Mouse (Mus musculus): Measurements from ENCODE around the gene H1fx. TPM values are rescaled to one million over a fixed set of nuclear protein-coding genes. Genes with fewer than 3 reads are reported as not detected.
A peak's percentile ranks its signal among the peaks of the same experiment; 100 is the strongest.

The H1fx gene
- 2.3 and 3.2 TPM in 2 replicates for polyA plus RNA-seq (2012; rRNA removed)

GRCm38 (mm10) chr6:87981547-87982256, at the start of gene H1fx:
Gene H1fx (minus strand): TSS chr6:87981637.
- TF ChIP-seq CTCF (conservative IDR thresholded peaks at IDR 0.05; ENCODE audit: insufficient read depth, insufficient read length, low read depth, low read length): no peak
- no peak for TF ChIP-seq POLR2A (IDR thresholded peaks at IDR 0.05; ENCODE audit: low read depth, low read length)
- H3K4me1 ChIP-seq (ENCODE audit: control insufficient read depth, insufficient read depth, low read length): no peaks in the 10 kb centered on the region
- H3K27ac ChIP-seq (ENCODE audit: insufficient read depth, low read depth, low read length): no peak within 1 kb of the TSS
- H3K36me3 ChIP-seq (ENCODE audit: control insufficient read depth, insufficient read depth, low read length): no peaks in the 10 kb centered on the region
- no peaks in the 10 kb centered on the region for H3K27me3 ChIP-seq (replicated peaks; ENCODE audit: control insufficient read depth, insufficient read depth, low read length)
- WGBS: 2% methylated on average over 54 of the region's 55 CpGs
- peak; percentile 45 for DNase-seq
- H3K4me3 ChIP-seq (ENCODE audit: insufficient read depth, low read depth, low read length): peak within 1 kb of the TSS; percentile 79

GRCm38 (mm10) chr6:88030432-88030831, 49.0 kb upstream of the H1fx start:
- no peak for TF ChIP-seq POLR2A (IDR thresholded peaks at IDR 0.05; ENCODE audit: low read depth, low read length)
- TF ChIP-seq CTCF (conservative IDR thresholded peaks at IDR 0.05; ENCODE audit: insufficient read depth, insufficient read length, low read depth, low read length): no peak
- WGBS: 71% methylated on average over 2 of the region's 2 CpGs
- Histone ChIP-seq H3K27me3 (replicated peaks; ENCODE audit: control insufficient read depth, insufficient read depth, low read length) (no peaks in the 10 kb centered on the region), H3K27ac (ENCODE audit: insufficient read depth, low read depth, low read length) (no peak overlapping the region), H3K4me1 (ENCODE audit: control insufficient read depth, insufficient read depth, low read length) (peaks cover 25% of the 10 kb centered on the region; the same call in 1 of the 2 replicates), H3K36me3 (ENCODE audit: control insufficient read depth, insufficient read depth, low read length) (no peaks in the 10 kb centered on the region; the same call in 1 of the 2 replicates), H3K4me3 (ENCODE audit: insufficient read depth, low read depth, low read length) (no peak overlapping the region)
- no peak for DNase-seq

GRCm38 (mm10) chr6:88027390-88027789, 46.0 kb upstream of the H1fx start:
- Histone ChIP-seq H3K4me3 (ENCODE audit: insufficient read depth, low read depth, low read length) (no peak overlapping the region), H3K27me3 (replicated peaks; ENCODE audit: control insufficient read depth, insufficient read depth, low read length) (no peaks in the 10 kb centered on the region), H3K27ac (ENCODE audit: insufficient read depth, low read depth, low read length) (no peak overlapping the region), H3K36me3 (ENCODE audit: control insufficient read depth, insufficient read depth, low read length) (no peaks in the 10 kb centered on the region; the same call in 1 of the 2 replicates), H3K4me1 (ENCODE audit: control insufficient read depth, insufficient read depth, low read length) (peaks cover 24% of the 10 kb centered on the region)
- WGBS: 48% methylated on average over 5 of the region's 5 CpGs
- no peak for TF ChIP-seq POLR2A (IDR thresholded peaks at IDR 0.05; ENCODE audit: low read depth, low read length)
- no peak for TF ChIP-seq CTCF (conservative IDR thresholded peaks at IDR 0.05; ENCODE audit: insufficient read depth, insufficient read length, low read depth, low read length)
- peak; percentile 32 for DNase-seq

- no peak for DNase-seq
- peaks cover 29% of the 10 kb centered on the region for H3K4me1 ChIP-seq (ENCODE audit: control insufficient read depth, insufficient read depth, low read length)
- no peaks in the 10 kb centered on the region for H3K36me3 ChIP-seq (ENCODE audit: control insufficient read depth, insufficient read depth, low read length)
- H3K27me3 ChIP-seq (replicated peaks; ENCODE audit: control insufficient read depth, insufficient read depth, low read length): no peaks in the 10 kb centered on the region
- 90% methylated on average over 10 of the region's 10 CpGs for WGBS
- H3K4me3 ChIP-seq (ENCODE audit: insufficient read depth, low read depth, low read length): no peak overlapping the region
- TF ChIP-seq CTCF (conservative IDR thresholded peaks at IDR 0.05; ENCODE audit: insufficient read depth, insufficient read length, low read depth, low read length) (no peak), POLR2A (IDR thresholded peaks at IDR 0.05; ENCODE audit: low read depth, low read length) (no peak)
- no peak overlapping the region for H3K27ac ChIP-seq (ENCODE audit: insufficient read depth, low read depth, low read length)
These were observed 42.0 kb upstream of the H1fx start for GRCm38 (mm10) chr6:88023316-88023890.

- H3K27me3 ChIP-seq (replicated peaks; ENCODE audit: control insufficient read depth, insufficient read depth, low read length): no peaks in the 10 kb centered on the region
- TF ChIP-seq CTCF (conservative IDR thresholded peaks at IDR 0.05; ENCODE audit: insufficient read depth, insufficient read length, low read depth, low read length) (no peak), POLR2A (IDR thresholded peaks at IDR 0.05; ENCODE audit: low read depth, low read length) (no peak)
- peaks cover 26% of the 10 kb centered on the region for H3K4me1 ChIP-seq (ENCODE audit: control insufficient read depth, insufficient read depth, low read length)
- WGBS: 46% methylated on average over 2 of the region's 2 CpGs
- no peak overlapping the region for H3K27ac ChIP-seq (ENCODE audit: insufficient read depth, low read depth, low read length)
- no peak for DNase-seq
- no peaks in the 10 kb centered on the region; the same call in 1 of the 2 replicates for H3K36me3 ChIP-seq (ENCODE audit: control insufficient read depth, insufficient read depth, low read length)
- no peak overlapping the region for H3K4me3 ChIP-seq (ENCODE audit: insufficient read depth, low read depth, low read length)
These were observed 37.7 kb upstream of the H1fx start for GRCm38 (mm10) chr6:88019154-88019553.

GRCm38 (mm10) chr6:88017821-88018220, 36.4 kb upstream of the H1fx start:
- DNase-seq: no peak
- Histone ChIP-seq H3K4me1 (ENCODE audit: control insufficient read depth, insufficient read depth, low read length) (peaks cover 26% of the 10 kb centered on the region), H3K27me3 (replicated peaks; ENCODE audit: control insufficient read depth, insufficient read depth, low read length) (no peaks in the 10 kb centered on the region), H3K27ac (ENCODE audit: insufficient read depth, low read depth, low read length) (no peak overlapping the region), H3K4me3 (ENCODE audit: insufficient read depth, low read depth, low read length) (no peak overlapping the region), H3K36me3 (ENCODE audit: control insufficient read depth, insufficient read depth, low read length) (no peaks in the 10 kb centered on the region; the same call in 1 of the 2 replicates)
- no peak for TF ChIP-seq POLR2A (IDR thresholded peaks at IDR 0.05; ENCODE audit: low read depth, low read length)
- TF ChIP-seq CTCF (conservative IDR thresholded peaks at IDR 0.05; ENCODE audit: insufficient read depth, insufficient read length, low read depth, low read length): no peak
- WGBS: 41% methylated on average over 4 of the region's 4 CpGs

GRCm38 (mm10) chr6:88015797-88016196, 34.4 kb upstream of the H1fx start:
- Histone ChIP-seq H3K4me3 (ENCODE audit: insufficient read depth, low read depth, low read length) (no peak overlapping the region), H3K36me3 (ENCODE audit: control insufficient read depth, insufficient read depth, low read length) (no peaks in the 10 kb centered on the region; the same call in none of the 2 replicates), H3K27ac (ENCODE audit: insufficient read depth, low read depth, low read length) (no peak overlapping the region), H3K4me1 (ENCODE audit: control insufficient read depth, insufficient read depth, low read length) (peaks cover 26% of the 10 kb centered on the region), H3K27me3 (replicated peaks; ENCODE audit: control insufficient read depth, insufficient read depth, low read length) (no peaks in the 10 kb centered on the region)
- 60% methylated on average over 2 of the region's 2 CpGs for WGBS
- no peak for DNase-seq
- TF ChIP-seq CTCF (conservative IDR thresholded peaks at IDR 0.05; ENCODE audit: insufficient read depth, insufficient read length, low read depth, low read length) (no peak), POLR2A (IDR thresholded peaks at IDR 0.05; ENCODE audit: low read depth, low read length) (no peak)
